Mouse (Mus musculus): ENCODE data around the gene Acp4.
"Not testable (repeated sequence)": the region's sequence is repeated elsewhere in the genome, so short reads cannot be mapped to it uniquely, and the experiment has no call there.

Acp4 gene

DNA sequence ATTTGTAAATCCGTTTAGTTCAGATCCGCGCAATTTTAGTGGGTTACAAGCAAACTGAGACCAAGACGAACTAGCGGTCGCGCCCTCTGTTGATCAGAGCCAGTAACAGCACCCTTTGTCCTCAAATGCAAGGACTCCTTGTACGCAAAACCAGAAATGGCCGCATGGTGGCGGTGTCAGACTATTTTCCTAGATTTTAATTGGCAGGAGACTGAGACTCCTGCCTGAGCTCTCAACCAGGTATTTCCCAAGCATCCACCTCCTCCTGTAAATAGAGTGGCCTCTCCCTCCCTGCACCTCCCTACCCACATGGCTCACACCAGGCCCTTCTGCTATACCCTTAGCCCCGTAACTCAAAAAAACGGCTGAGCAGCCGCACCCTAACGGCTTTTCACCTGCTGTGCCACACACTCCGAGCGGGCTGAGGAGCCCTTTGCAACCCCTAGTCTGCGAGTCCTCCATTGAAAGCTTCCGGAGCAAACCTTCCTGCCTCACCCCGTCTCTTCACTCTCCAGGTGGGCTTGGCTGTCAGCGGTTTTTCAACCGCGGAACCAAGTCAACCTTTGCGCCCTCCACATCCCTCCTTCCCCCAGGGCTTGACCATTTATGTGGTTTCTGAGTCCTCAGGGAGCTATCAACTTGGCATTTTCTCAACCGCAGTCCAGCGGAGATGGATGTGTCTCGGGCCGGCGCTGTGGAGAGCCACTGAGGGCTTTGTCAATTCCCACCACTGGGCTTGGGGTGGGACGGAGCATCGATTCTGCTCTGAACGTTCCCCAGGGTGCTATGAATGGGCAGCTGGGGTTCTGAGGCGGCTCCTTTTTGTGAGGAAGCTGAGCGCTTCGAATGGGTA is 5.8 kb upstream of the Acp4 start:
- peak; percentile 69 to 92 for DNase-seq (ENCODE audit: low spot score in 2 of 2)

DNA sequence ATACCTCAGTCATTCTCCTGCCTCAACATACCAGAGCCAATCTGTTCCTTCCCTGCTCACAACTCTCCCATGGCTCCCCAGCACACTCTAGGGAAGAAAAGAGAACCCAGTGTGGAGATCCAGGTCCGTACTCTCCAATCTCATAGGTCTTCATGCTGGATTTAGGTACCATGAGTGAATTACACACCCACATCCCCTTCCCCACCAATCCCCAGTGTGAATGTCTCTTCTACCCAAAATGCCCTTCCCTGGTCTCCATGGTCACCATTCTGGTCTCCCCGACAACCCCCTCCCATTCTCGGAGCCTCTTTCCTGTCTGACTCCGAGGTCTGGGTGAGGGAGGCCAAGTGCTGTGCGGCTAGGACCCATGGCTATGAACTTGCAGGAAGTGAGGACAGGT is 4.0 kb upstream of the Acp4 start, which contains the start of gene Gm15517:
Gene Gm15517 (plus strand): TSS at position 301 of the 400 bp plus-strand sequence.
- DNase-seq (ENCODE audit: low spot score in 2 of 2), result no peak

DNA sequence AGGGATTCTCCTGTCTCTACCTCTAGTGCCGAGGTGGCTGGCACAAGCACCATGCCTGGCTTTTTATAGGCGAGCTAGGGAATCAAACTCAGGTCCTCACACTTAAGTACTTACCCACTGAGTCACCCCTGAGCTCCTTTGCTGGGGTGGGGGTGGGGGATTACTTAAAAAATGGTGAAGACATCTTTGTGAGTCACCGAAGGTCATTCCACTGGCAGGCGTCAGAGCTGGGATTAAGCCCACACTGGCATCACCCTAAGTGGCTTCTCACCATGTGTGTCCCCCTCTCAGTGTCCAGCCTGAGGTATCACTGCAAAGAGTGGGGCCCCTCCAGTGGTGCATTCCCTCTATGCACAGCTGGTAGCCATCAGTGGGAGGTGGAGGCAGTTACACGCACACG is 3.2 kb upstream of the Acp4 start:
- no peak for DNase-seq (ENCODE audit: low spot score in 2 of 2)

DNA sequence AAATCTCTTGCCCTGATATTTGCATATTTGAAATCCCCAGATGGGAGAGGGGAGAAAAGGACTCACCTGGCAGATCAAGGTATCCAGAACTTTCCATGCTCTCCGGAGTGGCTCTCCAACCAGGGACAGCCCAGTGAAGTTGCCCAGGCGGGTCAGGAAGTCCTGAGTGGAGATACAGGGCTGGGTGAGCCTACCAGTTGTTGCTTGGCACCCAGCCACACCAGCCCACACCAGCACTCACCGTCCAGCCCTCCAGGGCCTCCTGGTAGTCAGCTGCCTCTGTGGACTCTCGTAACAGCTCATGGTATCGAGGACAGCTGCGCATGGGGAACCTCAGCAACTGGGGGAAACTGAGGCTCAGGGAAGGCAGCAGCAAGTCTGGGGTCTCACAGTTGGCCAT is 2.2 kb downstream of the Acp4 start:
- no peak for DNase-seq (ENCODE audit: low spot score in 2 of 2)

DNA sequence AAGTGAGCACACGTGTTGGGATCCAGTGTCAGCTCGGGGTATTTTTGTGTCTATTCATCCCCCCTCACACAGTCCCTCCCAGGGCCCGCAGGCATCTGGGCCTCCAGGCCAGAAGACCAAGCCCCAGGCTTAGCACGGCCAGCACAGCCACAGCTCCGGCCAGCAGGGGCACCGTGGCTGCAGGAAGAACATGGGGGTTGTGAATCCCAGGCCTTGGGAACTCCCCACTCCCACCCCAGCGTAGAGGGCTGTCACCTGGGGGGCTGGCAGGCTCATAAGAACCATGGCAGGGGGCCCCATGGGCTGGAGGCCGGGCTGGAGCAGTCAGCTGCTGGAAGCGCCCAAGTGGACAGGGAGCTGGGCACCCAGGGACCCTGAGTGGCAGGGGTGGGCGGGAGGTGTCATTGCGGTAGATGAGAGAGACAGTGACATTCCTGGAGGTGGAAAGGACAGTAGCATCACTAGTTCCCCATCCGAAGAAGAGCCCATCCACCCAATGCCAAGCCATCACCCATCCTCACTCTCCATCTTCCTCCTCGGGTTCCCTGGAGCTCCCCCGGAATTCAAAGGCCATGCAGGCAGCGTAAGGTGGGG is 4.1 kb downstream of the Acp4 start:
- DNase-seq (ENCODE audit: low spot score in 2 of 2), result no peak

DNA sequence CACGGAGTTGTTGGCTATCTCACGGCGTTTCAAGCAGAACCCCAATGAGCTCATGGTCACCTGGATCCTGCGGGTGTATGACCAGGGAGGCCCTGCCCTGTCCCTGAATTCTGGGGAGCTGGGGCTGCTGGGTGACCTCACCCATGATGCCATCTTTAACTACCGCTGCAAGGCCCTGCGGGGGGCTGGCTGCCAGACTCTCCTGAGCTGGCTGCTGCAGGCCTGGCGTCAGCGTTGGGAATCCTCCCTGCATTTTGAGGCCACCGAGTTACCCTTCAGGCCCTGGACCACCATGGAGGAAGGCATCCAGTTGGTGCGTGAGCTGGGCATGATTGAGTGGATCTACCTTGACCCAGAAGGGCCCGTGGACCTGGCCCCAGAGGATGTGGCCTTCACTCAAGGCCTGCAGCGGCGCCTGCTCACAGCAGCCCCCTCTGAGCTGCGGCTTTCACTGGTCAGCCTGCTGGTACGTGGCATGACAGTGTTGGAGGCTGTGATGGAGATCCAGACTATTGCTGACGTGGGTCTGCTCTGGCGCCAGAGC is 6.4 kb downstream of the Acp4 start:
- DNase-seq (ENCODE audit: low spot score in 2 of 2), result not testable (repeated sequence)

DNA sequence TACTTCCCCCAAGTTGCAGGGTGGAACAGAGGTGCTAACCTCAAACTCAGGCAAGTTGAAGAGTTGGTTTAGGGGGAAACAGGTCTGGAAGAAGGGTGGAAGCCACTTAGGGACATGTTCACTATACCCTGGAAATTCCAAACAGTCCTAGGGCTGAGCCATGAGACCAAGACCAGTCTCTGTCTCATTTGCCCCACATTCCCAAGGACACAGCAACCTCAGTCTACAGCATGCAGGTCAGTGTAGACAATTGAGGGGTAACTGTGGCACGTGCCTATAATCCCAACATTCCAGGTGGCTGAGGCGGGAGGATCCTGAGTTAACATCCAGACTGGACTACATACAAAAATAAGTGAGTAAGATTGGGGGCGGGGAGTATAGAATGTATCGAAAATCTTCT is 7.9 kb downstream of the Acp4 start:
- no peak for DNase-seq (ENCODE audit: low spot score in 2 of 2)

DNA sequence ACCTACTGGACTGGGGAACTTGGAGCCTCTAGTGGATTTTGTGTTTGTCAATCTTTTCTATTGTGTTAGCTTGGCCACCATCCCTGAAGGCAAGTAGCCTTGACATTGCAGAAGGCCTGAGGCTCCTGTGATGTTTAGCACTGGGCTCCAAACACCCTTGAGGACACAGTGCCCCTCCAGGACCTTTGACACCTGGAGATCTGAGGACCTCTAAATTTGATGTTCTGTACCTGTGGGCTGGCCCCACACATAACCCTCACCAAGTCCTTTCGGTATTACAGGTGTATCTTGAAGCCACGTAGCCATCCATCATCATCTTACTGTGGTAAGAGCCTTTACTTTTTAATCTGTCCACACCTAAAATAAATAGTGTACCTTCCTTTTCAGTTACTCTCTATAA is 9.2 kb downstream of the Acp4 start:
- no peak for DNase-seq (ENCODE audit: low spot score in 2 of 2)

DNA sequence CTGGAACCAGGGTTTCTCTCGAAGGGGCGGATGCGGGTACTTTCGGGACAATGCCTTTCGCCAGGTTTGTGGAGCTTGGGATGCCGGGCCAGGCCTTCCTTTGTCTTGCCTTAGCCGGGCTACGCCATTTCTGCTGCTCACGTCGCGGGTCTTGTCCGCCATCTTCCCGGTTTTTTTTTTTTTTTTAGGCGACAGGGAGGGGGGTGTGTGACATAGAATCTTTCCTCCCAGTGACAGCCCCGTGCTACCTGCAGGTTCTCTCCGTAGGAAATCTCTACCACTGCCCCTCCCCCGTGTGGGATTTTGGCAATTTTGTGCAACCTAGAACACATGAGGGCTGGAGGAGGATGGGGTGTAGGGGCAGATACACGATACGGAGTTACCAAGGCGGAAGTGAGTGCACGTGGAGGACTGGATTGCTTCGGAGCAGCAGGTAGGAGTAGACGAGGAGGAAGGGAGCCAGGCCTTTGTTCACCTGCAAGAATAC is 10.2 kb downstream of the Acp4 start:
- no peak for DNase-seq (ENCODE audit: low spot score in 2 of 2)

DNA sequence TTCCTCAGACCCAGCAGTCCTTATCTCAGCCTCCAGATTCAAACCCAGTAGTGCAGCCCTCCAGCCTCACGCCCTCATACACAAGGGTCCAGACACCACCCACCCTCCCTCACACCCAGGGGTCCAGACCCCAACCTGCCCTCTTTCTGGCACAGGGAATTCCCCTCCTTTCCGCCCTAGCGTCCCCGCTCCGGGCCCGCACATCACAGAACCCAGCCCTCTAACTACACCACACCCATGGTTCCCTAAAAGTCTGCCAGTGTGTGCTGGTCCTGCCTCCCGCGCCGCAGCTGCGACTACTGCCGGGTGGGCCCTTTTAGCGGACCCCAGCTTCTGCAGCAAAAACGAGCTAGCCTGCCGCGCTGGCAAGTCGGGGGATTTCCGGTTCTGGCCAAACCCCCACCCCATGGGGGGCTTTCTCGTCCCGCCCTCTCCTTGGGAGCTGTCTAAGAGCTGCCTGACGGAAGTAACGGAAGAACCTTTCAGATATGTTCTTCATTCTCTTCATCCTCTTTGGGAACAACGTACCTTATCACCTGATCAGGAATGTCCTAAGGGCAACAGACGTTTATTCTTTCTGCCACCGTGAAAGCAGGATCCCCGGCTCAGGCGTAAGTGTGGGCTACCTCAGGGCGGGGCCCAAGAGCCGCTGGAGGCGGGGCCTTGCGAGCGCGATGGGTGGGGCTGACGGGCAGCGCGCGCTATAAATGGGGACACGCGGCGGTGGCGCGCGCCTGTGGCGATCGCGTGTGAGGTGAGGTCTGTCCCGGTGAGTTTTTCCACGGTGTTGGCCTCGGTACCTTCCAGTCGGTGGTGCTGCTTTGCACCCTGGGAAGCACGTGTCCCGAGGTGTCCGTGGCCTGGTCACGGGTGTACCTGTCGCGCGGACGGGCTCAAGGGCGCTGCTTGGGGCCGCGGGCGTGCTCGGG is 10.9 kb downstream of the Acp4 start, which contains the start of the genes 1700028J19Rik and 2410002F23Rik:
Gene 1700028J19Rik (minus strand): TSS at position 641 of the 929 bp plus-strand sequence.
Gene 2410002F23Rik (plus strand): TSS at position 668 of the 929 bp plus-strand sequence.
- peak; percentile 88 to 93 for DNase-seq (ENCODE audit: low spot score in 2 of 2)

DNA sequence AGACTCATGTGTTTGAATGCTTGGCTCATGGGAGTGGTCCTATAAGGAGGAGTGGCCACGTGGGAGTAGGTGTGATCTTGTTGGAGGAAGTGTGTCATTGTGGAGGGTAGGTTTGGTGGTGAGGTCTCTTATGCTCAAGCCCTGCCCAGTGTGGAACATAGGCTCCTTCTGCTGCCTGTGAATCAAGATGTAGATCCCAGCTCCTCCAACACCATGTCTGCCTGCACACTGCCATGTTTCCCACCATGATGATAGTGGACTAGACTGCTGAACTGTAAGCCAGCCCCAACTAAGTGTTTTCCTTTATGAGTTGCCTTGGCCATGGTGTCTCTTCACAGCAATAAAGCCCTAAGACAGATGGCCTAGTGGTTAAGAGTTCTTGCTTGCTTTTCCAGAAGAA is 13.1 kb downstream of the Acp4 start:
- DNase-seq (ENCODE audit: low spot score in 2 of 2), result no peak

DNA sequence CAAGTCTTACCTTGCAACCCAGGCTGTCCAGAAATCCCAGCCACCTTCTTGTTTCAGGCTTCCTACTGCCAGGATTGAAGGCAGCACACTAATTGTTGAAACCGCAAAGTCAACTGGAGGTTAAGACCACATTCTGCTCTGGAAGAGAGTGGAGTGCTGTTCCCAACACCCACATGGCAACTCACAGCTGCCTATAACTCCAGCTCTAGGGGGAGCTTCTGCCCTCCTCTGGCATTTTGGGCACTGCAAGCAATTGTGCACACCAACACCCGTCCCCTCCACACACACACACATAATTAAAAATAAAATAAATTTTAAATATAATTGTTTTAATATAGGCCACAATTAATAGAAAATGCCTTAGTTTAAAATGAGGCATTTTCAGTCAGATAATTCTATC is 16.0 kb downstream of the Acp4 start:
- no peak for DNase-seq (ENCODE audit: low spot score in 2 of 2)

DNA sequence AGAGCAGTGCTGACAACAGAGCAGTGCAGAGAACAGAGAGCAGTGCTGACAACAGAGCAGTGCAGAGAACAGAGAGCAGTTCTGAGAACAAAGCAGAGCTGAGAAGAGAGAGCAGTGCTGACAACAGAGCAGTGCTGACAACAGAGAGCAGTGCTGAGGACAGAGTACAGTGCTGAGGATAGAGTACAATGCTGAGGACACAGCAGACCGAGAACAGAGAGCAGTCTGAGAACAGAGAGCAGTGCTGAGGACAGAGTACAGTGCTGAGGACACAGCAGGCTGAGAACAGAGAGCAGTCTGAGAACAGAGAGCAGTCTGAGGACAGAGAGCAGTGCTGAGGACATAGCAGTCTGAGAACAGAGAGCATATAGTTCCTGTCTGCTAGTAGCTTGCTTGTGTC is 16.5 kb downstream of the Acp4 start:
- no peak for DNase-seq (ENCODE audit: low spot score in 2 of 2)

DNA sequence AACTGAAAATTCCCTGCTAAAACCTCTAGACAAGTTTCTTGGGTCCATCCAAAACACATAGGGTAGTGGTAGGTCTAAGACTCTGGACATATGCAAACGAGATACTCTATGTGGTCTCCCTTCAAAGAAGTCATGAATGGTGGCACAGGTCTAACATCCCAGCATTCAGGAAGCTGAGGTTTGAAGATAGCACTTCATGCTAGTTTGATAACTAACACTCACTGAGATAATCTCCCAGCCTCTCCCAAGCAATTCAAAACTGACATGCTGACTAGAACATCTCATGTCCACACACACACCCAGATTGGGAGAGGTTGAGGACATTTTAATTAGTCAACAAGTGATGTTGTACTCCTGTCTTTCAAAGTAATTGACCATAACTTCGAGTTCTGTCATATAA is 17.3 kb downstream of the Acp4 start:
- DNase-seq (ENCODE audit: low spot score in 2 of 2), result no peak

DNA sequence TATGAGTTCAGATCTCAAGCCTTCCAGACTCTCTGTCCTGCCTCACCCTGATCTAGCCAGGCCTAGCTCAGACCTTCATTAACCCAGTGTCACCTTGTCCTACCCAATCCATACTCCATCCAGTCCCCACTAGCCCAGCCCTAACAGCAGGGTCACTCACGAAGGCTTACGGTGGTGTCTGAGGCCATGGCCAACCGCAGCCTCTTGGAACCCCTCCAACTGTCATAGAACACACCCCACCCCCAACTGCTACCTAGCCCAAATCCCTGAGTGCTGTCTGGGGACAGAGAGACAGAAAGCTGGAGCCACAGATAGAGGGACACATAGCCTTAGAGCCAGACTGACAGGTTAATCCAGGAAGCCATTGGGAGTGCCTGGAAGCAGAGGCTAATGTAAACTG is 21.3 kb downstream of the Acp4 start, which contains the start of gene Gm36864:
Gene Gm36864 (plus strand): TSS at position 269 of the 400 bp plus-strand sequence.
- no peak for DNase-seq (ENCODE audit: low spot score in 2 of 2)

DNA sequence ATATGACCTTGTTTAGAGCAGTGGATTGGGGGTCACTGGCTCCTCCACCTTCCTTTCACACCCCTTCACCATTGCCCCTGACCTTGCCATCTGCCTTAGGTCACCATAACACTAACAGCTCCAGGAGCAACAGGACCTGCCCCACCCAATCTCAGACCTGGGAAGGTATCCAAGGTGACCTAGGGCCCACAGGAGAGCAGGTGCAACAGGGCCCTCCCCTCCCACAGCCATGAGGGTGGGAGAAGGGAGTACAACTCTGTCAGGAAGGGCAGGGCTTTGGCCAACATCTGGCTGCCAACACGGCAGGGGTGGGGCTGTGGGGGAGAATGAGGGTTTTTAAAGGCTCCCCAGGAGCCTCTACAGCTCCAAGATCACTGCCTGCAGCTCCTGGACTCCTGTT is 32.1 kb downstream of the Acp4 start, which contains the start of gene Klk1:
Gene Klk1 (plus strand): TSS at position 285 of the 400 bp plus-strand sequence.
- DNase-seq (ENCODE audit: low spot score in 2 of 2), result no peak

DNA sequence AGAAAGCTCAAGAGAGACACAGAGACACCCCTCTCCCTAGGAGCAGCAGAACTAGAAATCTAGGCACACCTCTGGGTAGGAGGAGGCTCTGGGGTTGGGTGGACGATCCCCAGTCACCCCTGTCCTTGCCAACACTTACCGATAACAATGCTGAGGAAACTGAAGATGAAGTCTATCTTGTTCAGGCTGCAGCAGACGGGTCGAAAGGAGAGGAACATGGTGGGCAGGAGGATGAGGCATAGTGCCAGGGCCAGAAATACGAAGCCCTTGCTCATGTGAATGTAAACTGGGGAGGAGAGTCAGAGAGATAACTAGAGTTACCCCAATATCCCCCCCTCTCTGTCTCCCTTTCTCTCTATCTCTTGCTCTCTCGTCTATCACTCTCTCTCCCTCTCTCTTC is 34.8 kb downstream of the Acp4 start:
- DNase-seq (ENCODE audit: low spot score in 2 of 2), result not testable (repeated sequence)

DNA sequence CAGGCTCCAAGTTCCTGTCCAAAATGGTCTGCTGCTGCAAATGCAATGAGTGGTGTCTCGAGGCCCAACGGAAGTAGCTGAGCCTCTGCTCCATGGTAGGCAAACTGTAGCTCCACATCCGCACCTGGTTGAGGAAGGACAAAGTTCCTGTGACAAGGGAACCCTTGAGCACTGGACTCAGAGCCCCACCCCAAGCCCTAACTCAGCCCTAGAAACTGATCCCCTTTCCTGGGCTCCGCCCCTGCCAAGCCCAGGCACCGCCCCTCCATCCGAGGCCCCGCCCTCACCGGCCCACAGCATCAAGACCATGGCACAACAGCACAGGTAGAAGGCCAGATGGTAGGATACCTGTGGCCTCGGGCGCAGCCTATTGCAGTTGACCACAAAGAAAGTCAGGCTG is 35.6 kb downstream of the Acp4 start:
- not testable (repeated sequence) for DNase-seq (ENCODE audit: low spot score in 2 of 2)

DNA sequence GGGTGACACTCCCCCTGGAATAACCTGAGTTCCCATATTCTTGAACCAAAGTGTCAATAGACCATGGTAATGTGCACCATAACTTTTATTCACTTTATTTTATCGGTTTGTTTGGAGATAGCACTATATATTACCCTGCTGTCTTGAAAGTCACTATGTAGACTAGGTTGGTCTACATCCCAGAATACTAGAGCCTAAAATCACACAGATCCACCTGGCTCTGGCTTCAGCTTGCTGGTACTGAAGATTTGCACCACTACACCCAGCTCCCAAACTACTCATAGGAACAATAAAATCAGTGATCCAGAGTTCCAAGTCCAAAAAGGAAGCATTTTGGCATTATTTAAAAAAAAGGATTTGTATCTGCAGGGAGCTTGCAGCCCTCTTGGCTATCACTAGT is 41.5 kb downstream of the Acp4 start, which contains the start of gene Klk1b5:
Gene Klk1b5 (plus strand): TSS at position 301 of the 400 bp plus-strand sequence.
- DNase-seq (ENCODE audit: low spot score in 2 of 2), result no peak

DNA sequence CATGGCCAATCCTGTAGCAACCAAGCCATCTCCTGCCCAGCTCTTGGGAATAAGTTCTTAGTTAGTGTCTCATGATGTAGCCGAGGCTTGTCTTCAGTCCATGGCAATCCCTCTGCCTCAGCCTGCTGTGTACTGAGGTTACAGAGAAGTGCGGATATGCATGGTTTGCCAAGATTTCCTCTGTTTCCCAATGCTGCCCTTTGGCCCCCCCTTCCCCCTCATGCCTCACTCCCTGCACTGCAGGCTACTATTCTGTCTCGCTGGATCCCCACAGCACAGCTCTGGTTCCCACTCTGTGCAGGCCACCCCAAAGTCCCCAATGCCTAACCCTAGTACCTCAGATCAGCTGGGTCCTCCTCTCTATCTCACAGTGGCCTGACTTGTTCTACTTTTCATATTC is 48.9 kb downstream of the Acp4 start:
- no peak for DNase-seq (ENCODE audit: low spot score in 2 of 2)

DNA sequence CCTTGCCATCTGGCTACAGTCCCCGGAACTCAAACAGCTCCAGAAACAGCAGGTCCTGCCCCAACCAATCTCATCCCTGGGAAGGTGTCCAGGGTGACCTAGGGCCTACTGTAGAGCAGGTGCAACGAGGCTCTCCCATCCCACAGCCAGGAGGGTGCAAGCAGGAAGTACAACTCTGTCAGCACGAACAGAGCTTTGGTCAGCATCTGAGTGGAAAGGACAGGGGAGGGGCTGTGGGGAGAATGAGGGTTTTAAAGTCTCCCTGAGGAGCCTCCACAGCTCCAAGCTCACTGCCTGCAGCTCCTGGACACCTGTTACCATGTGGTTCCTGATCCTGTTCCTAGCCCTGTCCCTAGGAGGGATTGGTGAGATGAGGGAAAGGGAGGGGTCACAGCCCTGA is 50.0 kb downstream of the Acp4 start, which contains the start of gene Klk1b4:
Gene Klk1b4 (plus strand): TSS at position 301 of the 400 bp plus-strand sequence.
- not testable (repeated sequence) for DNase-seq (ENCODE audit: low spot score in 2 of 2)
